ENCODE assay signal across 8 mouse cellular contexts in the genomic region with DNA sequence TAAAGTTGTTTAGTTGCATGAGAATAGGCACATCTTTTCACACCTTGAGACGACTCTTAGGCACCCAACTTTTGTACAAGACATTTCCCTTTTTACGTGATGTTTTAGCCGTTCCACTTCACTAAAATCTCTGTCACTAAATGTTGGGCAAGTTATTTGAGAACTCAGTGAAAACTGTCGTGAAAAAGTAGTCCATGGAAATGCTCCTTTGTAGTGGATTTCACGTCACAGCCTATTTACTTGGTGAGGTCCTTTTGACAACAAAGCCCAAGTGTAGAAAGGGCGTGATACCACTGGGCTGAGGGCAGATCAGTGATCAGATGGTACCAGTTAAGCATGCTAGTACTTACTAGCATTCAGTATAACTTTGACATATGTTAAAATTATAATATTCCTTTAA. TPM values are rescaled to one million over a fixed set of nuclear protein-coding genes. Genes with fewer than 3 reads are reported as not detected.
A peak's percentile ranks its signal among the peaks of the same experiment; 100 is the strongest.
DNase-seq lines count a peak whose midpoint lies in the region; ATAC-seq and TF ChIP-seq lines count a peak whose summit lies in the region.

No protein-coding gene starts in this region.

- 8% methylated on average over 6 of the region's 6 CpGs for whole genome bisulfite sequencing in forebrain, embryonic 14.5 days
- 21% methylated on average over 6 of the region's 6 CpGs for WGBS in liver, embryonic 14.5 days (ENCODE audit: insufficient replicate concordance)

- peak overlapping the region; percentile 69 for H3K4me2 ChIP-seq in forebrain, embryonic 14.5 days (ENCODE audit: low read length)
- peak overlapping the region; percentile 96 for H3K4me2 ChIP-seq in liver, embryonic 14.5 days (ENCODE audit: low read depth)

- no peaks in the 10 kb centered on the region for H3K9me3 ChIP-seq in forebrain, embryonic 14.5 days (replicated peaks; ENCODE audit: control insufficient read depth, low read length)
- no peaks in the 10 kb centered on the region for H3K9me3 ChIP-seq in liver, embryonic 14.5 days (ENCODE audit: control insufficient read depth, low read length)

- peaks cover 60% of the 10 kb centered on the region for H3K79me2 ChIP-seq in C2C12 (ENCODE audit: control insufficient read depth, insufficient read depth)

- no peaks in the 10 kb centered on the region for H3K27me3 ChIP-seq in C2C12 (ENCODE audit: control insufficient read depth, insufficient read depth, insufficient read length)
- H3K27me3 ChIP-seq in forebrain, embryonic 14.5 days (replicated peaks; ENCODE audit: control insufficient read depth, insufficient read depth, low read length), result no peaks in the 10 kb centered on the region
- peaks cover 13% of the 10 kb centered on the region for H3K27me3 ChIP-seq in liver, embryonic 14.5 days (ENCODE audit: control insufficient read depth, insufficient read depth, low read length)

- peak overlapping the region; percentile 54 for H3ac ChIP-seq in C2C12 (ENCODE audit: control insufficient read depth, insufficient read length, low read depth)

- H3K4me1 ChIP-seq in forebrain, embryonic 14.5 days (ENCODE audit: control insufficient read depth, insufficient read depth, low read length), result peaks cover 13% of the 10 kb centered on the region; the same call in 1 of the 2 replicates
- peaks cover 4 to 8% of the 10 kb centered on the region in 2 experiments; a peak in 3 of 4 replicates for H3K4me1 ChIP-seq in liver, embryonic 14.5 days (replicated peaks; ENCODE audit: control insufficient read depth in 2 of 2, insufficient read depth in 2 of 2, low read length in 1 of 2)

- ATAC-seq in forebrain, embryonic 14.5 days, result no peak
- ATAC-seq in liver, embryonic 14.5 days (ENCODE audit: insufficient read depth), result no peak

- H3K79me3 ChIP-seq in C2C12 (ENCODE audit: low read depth), result peaks cover 50% of the 10 kb centered on the region

- H3K9ac ChIP-seq in forebrain, embryonic 14.5 days (ENCODE audit: low read length), result peak overlapping the region; percentile 96
- no peak overlapping the region for H3K9ac ChIP-seq in liver, embryonic 14.5 days (replicated peaks)

- no peak overlapping the region for H3K27ac ChIP-seq in forebrain, embryonic 14.5 days (ENCODE audit: low read depth, low read length)
- no peak overlapping the region for H3K27ac ChIP-seq in liver, embryonic 14.5 days

- peak overlapping the region; percentile 92 for H3K4me3 ChIP-seq in C2C12 (ENCODE audit: insufficient read depth, poor library complexity, severe bottlenecking)
- peak overlapping the region; percentile 94 for H3K4me3 ChIP-seq in forebrain, embryonic 14.5 days (ENCODE audit: low read depth, low read length)
- peak overlapping the region in 1 of 2 experiments; percentile 72; a peak in 1 of 4 replicates for H3K4me3 ChIP-seq in liver, embryonic 14.5 days (ENCODE audit: insufficient read depth in 1 of 2, low read depth in 2 of 2, low read length in 2 of 2)

- no peak for TF ChIP-seq EP300 in liver, embryonic 14.5 days (IDR thresholded peaks at IDR 0.05; ENCODE audit: low read depth)

- DNase-seq in embryo, embryonic 10 days (ENCODE audit: low spot score), result peak; percentile 18
- no peak for DNase-seq in embryo, embryonic 9.5 days (ENCODE audit: extremely low spot score)
- DNase-seq in forebrain, embryonic 14.5 days (ENCODE audit: low spot score), result peak; percentile 38
- DNase-seq in liver, embryonic 14.5 days (ENCODE audit: low read depth in 3 of 3, low spot score in 3 of 3), result no peak
- no peak for DNase-seq in spleen, postnatal 14 days (ENCODE audit: low spot score in 2 of 2)
- DNase-seq in layer of hippocampus, postnatal 25 days (ENCODE audit: extremely low spot score in 1 of 2, low spot score in 1 of 2), result no peak
- no peak for DNase-seq in cerebellum, postnatal 4 days (ENCODE audit: low spot score in 2 of 2)

- no peaks in the 10 kb centered on the region for H3K36me3 ChIP-seq in C2C12 (ENCODE audit: control insufficient read depth, insufficient read depth)
- H3K36me3 ChIP-seq in forebrain, embryonic 14.5 days (ENCODE audit: control insufficient read depth, insufficient read depth, low read length), result no peaks in the 10 kb centered on the region
- H3K36me3 ChIP-seq in liver, embryonic 14.5 days (replicated peaks; ENCODE audit: control insufficient read depth, insufficient read depth, low read depth), result no peaks in the 10 kb centered on the region

- no peak for TF ChIP-seq CTCF in C2C12 (IDR thresholded peaks at IDR 0.05; ENCODE audit: control insufficient read depth, insufficient read depth, insufficient read length)
- TF ChIP-seq CTCF in liver, embryonic 14.5 days (IDR thresholded peaks at IDR 0.05; ENCODE audit: low read depth), result no peak

TF ChIP-seq in C2C12, 6 proteins besides CTCF, POLR2A, EP300 and RAD21:
- TF ChIP-seq FOSL1 (IDR thresholded peaks at IDR 0.05; ENCODE audit: insufficient read depth, low read length, poor library complexity, severe bottlenecking) (no peak), MAX (IDR thresholded peaks at IDR 0.05) (no peak), CEBPB (IDR thresholded peaks at IDR 0.05; ENCODE audit: low read depth) (no peak), USF1 (IDR thresholded peaks at IDR 0.05; ENCODE audit: low read depth) (no peak), MYOD1 (IDR thresholded peaks at IDR 0.05; ENCODE audit: control insufficient read depth, insufficient read length, low read depth) (no peak), MYOG (IDR thresholded peaks at IDR 0.05; ENCODE audit: control insufficient read depth, extremely low read depth, insufficient read length) (no peak)

RNA-seq across cellular contexts. Expression of a gene that starts 1.2 kb away (rescaled TPM):
- polyA plus RNA-seq in C2C12 (2012; fragmentation: generic; extraction: Trizol), result 14.3 TPM
- 71.7 and 76.2 TPM in 2 replicates for polyA plus RNA-seq in forebrain, embryonic 14.5 days (2014; fragmentation: Nextera tagmentation; extraction: Ambion mirVana)
- 1.8 and 3.2 TPM in 2 replicates for polyA plus RNA-seq in liver, embryonic 14.5 days (2012; rRNA removed)
- 2.8 and 4.4 TPM in 2 replicates for polyA plus RNA-seq in liver, embryonic 14.5 days (2014; fragmentation: Nextera tagmentation; extraction: Ambion mirVana)
- total RNA-seq in layer of hippocampus, postnatal 25 days (2021), result 10 to 100 TPM; 38.2 to 41.4 TPM

Comparison
In these comparisons a context has a peak if more than half of its experiments do, and no peak if none do; other contexts are left out.
1. DNase-seq: peak in embryo, embryonic 10 days (single experiment) and forebrain, embryonic 14.5 days (single experiment); none in embryo, embryonic 9.5 days (single experiment), liver, embryonic 14.5 days (0 of 3), spleen, postnatal 14 days (0 of 2), layer of hippocampus, postnatal 25 days (0 of 2) and cerebellum, postnatal 4 days (0 of 2).